Mouse (Mus musculus) testis, adult 2 months (tissue): Measurements from ENCODE around the gene Arap1.

Source experiments
- CTCF ChIP-seq: fragments of 200-500 bp; IDR thresholded peaks from 2 replicates; pipeline ENCODE4 v1.5.1; 2012; ENCODE audit warnings: low read depth, mild to moderate bottlenecking, inconsistent platforms, low read length, moderate library complexity; ENCODE audit not compliant: control insufficient read depth, insufficient read depth, insufficient replicate concordance
- POLR2A ChIP-seq: fragments of 200-500 bp; IDR thresholded peaks from 2 replicates; pipeline ENCODE4 v1.6.1; 2012; ENCODE audit warnings: low read depth, mild to moderate bottlenecking, inconsistent platforms, low read length, moderate library complexity; ENCODE audit not compliant: control insufficient read depth

DNA sequence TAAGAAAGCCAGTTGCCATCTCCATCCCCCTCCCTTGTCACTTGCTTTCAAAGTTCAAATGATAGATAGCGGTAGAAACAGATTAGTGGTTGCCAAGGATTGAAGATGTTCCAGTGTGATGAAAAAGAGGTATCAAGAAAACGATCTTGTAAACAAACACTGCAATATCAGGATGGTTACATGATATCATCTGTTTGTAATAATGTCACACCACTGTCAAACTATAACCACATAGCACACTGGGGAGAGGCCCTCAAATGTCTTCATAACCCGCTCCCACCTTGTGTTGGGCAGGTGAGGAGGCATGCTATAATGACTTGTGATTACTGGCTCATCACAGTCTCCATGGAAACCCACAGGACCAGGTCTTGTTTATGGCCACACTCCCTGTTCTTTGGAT is 49.5 kb upstream of the Arap1 start:
- TF ChIP-seq POLR2A (no peak), CTCF (no peak)
